Mouse (Mus musculus): Measurements from ENCODE around the gene Adrm1.

The Adrm1 gene

GRCm38 (mm10) chr2:180185686-180186085 lies 14.4 kb downstream of the Adrm1 start:
- DNase-seq: no peak

GRCm38 (mm10) chr2:180187362-180187761 lies 16.1 kb downstream of the Adrm1 start:
- DNase-seq: no peak

GRCm38 (mm10) chr2:180196610-180197322 lies 25.5 kb downstream of the Adrm1 start:
- DNase-seq: no peak

- no peak for DNase-seq
Measured at GRCm38 (mm10) chr2:180197323-180198037, 26.2 kb downstream of the Adrm1 start.

GRCm38 (mm10) chr2:180198782-180199181 lies 27.5 kb downstream of the Adrm1 start:
- no peak for DNase-seq

GRCm38 (mm10) chr2:180200681-180201080 lies 29.4 kb downstream of the Adrm1 start:
- DNase-seq: no peak

- no peak for DNase-seq
Measured at GRCm38 (mm10) chr2:180201303-180201702, 30.0 kb downstream of the Adrm1 start.

- DNase-seq: no peak
Measured at GRCm38 (mm10) chr2:180202263-180202662, 31.0 kb downstream of the Adrm1 start.

GRCm38 (mm10) chr2:180202805-180203204 lies 31.5 kb downstream of the Adrm1 start:
- DNase-seq: no peak

- DNase-seq: no peak
Measured at GRCm38 (mm10) chr2:180204501-180204900, 33.2 kb downstream of the Adrm1 start.

GRCm38 (mm10) chr2:180205083-180205955 lies 34.0 kb downstream of the Adrm1 start:
- DNase-seq: no peak

GRCm38 (mm10) chr2:180205956-180206280 lies 34.6 kb downstream of the Adrm1 start:
- no peak for DNase-seq

GRCm38 (mm10) chr2:180207840-180208239 lies 36.6 kb downstream of the Adrm1 start:
- no peak for DNase-seq

- DNase-seq: no peak
Measured at GRCm38 (mm10) chr2:180208976-180209375, 37.7 kb downstream of the Adrm1 start.

GRCm38 (mm10) chr2:180212255-180212654 lies 41.0 kb downstream of the Adrm1 start:
- DNase-seq: no peak

GRCm38 (mm10) chr2:180214352-180214978 lies 43.2 kb downstream of the Adrm1 start:
- DNase-seq: no peak

GRCm38 (mm10) chr2:180215011-180215461 lies 43.8 kb downstream of the Adrm1 start:
- no peak for DNase-seq

- no peak for DNase-seq
Measured at GRCm38 (mm10) chr2:180215951-180216350, 44.7 kb downstream of the Adrm1 start.

GRCm38 (mm10) chr2:180216921-180217320 lies 45.6 kb downstream of the Adrm1 start:
- no peak for DNase-seq

GRCm38 (mm10) chr2:180217587-180217986 lies 46.3 kb downstream of the Adrm1 start:
- no peak for DNase-seq

GRCm38 (mm10) chr2:180218241-180218640 lies 47.0 kb downstream of the Adrm1 start:
- DNase-seq: no peak

GRCm38 (mm10) chr2:180218677-180219076 lies 47.4 kb downstream of the Adrm1 start:
- no peak for DNase-seq

All from right cerebral cortex, postnatal 14 days (tissue).